Mouse (Mus musculus): ENCODE measurements around the gene Itpa.
A peak's percentile ranks its signal among the peaks of the same experiment; 100 is the strongest.
"Not testable (repeated sequence)": the region's sequence is repeated elsewhere in the genome, so short reads cannot be mapped to it uniquely, and the experiment has no call there.

The Itpa gene

DNA sequence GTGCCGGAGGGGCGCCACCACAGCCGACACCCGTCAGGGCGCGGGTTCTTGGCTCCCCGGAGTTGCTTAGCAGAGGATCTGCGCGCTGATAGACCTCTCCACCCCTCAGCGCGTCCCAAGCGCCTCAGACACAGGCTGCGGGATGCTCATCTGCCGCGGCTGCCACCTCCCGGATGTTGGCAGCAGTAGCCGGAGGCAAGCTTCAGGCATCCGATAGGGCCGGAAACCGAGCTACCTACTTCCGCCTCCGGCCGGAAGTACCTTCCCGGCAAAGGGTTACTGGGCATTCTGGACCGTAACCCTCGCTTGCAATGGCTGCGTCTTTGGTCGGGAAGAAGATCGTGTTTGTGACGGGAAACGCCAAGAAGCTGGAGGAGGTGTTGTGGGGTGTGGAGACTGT is at the start of gene Itpa:
Gene Itpa (plus strand): TSS at position 52 of the 400 bp plus-strand sequence.
- peak; percentile 87 for DNase-seq

DNA sequence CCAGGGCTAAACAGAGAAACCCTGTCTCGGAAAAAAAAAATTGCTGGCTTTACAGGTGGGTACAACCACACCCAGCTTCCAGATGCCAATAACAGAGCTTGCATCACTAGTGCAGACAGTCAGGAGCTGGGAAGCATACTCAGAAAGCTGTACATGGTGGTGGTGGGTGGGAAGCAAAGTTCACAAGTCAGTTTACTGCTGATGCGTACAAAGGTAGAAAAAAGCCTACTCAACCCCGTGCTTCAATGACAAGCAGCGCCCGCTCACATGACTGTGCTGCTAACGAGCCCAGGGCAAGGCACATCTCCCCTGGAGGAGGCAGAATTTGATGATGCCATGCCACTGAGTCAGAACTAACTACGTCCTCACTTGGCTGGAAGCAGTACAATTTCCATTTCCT is 48.4 kb upstream of the Itpa start:
- no peak for DNase-seq

DNA sequence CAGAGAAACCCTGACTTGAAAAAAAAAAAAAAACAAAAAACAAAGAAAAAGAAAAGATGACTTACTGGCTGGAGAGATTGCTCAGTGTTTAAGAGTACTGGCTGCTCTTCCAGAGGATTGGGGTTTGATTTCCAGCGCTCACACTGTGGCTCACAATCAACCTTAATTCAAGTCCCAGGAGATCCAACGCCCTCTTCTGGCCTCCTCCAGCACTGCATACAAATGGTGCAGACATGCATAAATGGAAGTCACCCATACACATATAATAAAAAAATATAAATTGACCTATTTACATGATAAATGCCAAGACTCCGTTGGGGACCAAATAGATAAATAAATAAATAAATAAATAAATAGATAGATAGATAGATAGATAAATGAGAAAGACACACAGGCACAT is 39.0 kb upstream of the Itpa start:
- no peak for DNase-seq

DNA sequence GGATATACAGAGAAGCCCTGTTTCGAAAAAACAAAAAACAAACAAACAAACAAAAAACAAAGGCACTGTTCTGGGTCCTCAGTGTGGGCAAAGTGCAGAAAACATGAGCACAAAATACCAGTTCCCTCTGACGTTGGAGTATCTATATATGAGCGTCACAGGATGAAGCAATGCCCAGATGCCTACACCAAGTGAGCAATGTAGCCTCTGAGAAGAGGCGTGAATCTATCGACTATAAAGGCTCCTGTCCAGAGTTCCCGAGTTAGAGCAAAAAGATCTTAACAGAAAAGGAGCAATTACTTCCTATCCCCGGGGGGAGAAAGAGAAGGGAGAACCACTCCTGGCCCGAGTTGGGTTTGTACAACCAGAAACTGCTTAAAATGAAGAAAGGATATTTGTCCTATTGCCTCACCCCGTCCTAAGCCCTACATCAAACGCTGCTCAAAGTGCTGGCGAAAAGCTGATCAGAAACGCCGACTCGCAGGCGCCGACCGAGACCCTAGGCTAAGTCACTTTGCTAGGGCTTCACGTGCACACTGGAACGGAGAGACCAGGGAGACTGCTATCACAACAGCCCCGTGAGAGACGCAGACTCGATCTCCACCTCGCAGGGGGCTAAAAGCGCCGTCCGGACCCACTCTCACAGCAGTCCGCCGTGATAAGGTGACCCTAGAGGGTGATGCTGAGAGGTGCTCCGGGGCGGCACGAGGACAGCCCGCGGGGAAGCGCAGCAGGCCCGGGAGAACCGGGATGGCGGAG is 38.2 kb upstream of the Itpa start:
- peak; percentile 20 for DNase-seq

DNA sequence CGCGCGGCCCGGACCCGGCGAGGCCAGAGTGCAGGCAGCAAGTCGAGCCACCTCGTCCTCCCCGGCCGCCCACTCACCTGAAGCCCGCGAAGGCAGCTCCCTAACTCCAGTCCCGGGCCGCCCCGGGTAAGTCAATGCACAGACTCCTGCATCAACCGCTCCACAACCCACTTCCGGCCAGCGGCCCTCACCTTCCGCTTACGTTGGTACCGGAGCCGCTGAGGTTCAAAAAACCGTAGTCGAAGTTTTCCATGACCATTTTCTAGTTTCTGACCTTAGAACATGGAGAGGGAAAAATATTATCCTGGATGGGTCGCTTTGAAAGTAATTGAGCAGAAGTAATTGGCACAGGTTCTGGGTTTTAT is 37.6 kb upstream of the Itpa start, which contains the start of the genes Fastkd5 and Ubox5:
Gene Fastkd5 (minus strand): TSS at position 189 of the 365 bp plus-strand sequence.
Gene Ubox5 (minus strand): TSS at position 200 of the 365 bp plus-strand sequence.
- peak; percentile 87 for DNase-seq

DNA sequence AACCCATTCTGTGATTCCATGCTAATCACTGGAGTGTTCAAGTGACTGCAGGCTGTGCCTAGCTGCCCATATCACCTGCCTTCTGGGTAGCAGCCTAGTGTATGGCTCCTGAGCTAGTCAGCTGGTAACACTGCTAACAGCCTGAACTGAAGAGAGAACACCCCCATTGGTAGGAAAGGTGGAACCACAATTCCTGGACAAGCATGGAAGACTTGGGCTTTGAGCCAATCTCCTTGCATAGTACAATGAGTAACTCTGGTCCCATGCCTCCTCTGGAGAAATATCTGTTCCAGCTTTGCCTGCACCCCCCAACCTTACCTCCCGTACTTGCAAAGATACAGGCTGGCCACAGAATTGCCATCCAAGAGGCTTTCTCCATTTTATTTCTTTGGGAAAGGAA is 35.0 kb upstream of the Itpa start:
- no peak for DNase-seq

DNA sequence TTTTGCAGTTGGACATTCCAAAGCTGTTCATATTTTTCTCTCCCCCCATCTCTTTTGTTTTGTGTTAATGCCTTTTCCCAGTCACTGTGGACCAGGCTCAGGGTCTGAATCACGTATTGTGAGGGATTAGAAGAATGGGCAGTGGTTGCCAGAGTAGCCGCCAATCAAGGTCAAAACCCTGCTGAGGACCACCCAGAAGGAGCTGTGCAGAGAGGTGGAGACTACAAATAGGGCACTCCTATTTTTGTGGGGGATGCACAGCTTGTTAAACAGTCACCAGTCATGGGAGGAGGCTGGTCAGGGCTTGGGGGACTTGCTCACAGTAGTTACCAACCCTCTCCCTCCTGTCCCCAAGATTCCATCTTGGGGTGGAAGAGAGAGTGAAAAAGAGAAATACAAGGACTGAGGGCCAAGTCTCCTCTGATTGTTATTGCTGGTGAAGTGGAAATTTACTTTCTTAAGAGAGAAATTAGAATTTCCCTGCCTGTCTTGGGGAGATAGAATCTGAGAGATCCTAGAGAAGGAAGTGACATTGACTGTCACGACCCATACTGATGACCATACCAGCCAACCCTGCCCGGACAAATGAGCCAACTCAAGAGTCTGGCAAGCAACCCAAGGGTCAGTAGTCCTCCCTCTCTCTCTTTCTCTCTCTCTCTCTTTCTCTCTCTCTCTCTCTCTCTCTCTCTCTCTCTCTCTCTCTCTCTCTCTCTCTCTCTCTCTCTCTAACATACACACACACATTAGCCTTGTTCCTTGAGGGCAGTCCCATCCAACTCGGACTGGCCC is 34.3 kb upstream of the Itpa start:
- DNase-seq, result no peak

DNA sequence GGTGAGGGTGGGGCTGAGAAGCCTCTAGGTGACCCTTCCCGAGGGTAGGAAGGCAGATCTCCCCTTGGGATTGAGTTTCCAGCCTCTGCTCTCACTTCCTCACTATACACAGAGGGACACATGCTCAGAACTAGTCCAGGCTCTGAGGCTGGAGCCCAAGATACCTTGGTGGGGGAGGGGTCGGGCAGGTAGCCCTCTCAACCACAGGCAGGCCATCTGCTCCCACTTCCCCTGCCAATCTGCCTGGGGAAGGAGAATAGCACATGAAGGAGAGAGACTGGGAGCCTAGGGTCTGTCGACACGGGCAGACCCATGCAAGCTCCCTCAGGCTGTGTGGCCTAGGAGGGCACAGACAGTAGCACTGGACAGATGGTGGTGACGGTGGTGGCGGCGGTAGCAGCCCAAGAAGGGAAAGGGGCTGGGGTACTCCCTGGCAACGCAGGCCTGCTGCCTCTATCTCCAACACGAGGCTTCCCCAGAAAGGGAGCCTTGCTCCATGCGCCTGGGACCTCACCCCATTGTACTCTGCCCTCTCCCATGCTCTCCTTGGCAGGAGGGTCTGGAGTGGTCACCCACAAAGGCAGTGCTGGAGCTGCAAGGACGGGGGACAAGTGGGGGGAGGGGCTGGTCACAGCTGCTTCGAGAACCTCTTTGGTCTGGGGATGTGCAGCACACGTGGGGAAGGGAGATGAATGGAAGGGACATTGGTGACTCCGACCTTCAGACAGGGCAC is 33.2 kb upstream of the Itpa start:
- no peak for DNase-seq

DNA sequence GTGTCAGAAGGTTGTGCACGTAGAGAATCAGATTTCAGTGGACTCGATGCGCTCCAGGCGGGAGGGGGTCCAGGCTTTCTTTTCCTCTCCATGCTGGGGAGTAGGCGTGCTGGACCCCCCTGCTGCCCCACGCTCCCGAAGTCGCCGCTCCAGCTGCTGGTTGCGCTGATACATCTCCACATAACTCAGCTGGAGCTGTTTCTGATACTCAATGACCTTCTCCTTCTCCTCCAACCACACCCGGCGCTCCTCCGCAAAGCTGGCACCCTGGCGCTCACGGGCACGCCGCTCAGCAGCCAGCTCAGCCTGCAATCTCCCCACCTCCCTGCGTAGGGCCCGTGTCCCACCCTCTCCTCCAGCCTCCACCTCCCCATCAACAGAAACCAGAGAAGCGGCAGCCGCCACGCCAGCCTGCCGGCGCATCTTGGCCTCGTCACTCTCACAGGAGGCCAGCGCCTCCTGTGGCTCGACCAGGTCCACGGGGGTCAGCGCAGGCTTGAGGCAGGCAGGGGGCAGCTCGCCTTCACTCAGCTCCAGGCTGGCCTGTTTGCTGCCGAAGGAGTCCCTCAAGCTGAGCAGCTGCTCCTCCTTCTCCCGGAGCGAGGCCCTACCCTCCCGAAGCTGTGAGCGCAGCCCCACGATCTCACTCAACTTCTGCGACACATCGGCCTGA is 32.5 kb upstream of the Itpa start:
- DNase-seq, result peak; percentile 46

DNA sequence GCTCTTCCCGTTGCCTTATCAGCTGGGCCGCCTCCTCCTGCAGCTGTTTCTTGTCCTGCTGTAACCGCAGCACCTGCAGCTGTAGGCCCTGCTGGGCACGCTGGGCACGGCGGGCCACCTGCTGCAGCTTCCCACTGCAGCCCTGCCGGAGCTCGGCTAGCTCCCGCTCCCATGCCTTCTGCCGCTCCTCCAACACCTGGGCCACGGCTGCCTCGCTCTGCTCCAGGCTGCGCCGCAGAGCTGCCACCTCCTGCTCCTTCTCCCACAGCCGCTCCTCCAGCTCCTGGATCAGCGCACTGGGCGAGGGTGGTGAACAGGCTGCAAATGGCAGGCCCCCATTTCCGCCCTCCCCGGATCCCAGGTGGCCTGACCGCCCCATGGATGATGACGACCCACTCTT is 31.6 kb upstream of the Itpa start:
- peak; percentile 84 for DNase-seq

DNA sequence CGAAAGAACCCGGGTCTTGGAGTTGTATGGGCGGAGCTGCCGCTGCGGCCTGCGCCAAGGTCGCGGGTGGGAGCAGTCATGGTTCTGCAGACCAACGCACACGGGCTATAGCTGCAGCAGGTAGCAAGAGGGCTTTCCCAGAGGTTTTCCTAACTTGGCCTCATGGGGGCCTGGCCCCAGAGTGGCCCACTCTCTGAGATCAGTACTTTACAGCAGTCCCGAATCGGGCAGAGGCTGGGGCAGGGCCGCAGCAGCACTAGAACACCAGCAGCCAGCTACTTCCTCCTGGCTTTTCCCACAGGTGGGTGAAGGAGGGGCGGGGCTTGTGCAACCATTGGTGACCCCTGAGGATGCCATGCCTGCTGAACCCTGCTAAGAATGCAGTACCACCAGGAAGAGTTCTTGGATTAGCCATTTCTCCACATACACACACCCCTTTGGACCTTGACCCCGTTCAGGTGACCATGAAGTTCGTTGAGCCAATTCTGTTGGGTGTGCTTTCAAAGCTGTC is 29.3 kb upstream of the Itpa start:
- DNase-seq, result no peak

DNA sequence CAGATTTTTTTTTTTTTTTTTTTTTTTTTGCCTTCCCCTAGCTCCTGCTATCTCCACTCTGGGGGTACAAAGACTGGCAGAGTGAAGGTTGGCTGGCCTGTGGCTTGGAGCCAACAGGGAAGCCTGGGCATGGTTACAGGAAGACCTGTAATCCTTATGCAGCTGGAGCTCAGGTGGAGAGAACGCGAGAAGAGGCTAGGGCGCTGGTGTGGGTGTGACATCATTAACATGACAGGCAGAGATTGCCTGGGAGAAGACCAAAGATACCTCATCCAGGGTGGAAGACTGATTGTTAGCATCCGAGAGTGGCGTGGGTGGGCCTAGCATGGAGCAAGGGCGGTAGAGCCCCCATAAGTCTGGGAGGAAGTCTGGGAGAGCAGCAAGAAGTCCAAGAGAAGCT is 28.1 kb upstream of the Itpa start:
- DNase-seq, result no peak

DNA sequence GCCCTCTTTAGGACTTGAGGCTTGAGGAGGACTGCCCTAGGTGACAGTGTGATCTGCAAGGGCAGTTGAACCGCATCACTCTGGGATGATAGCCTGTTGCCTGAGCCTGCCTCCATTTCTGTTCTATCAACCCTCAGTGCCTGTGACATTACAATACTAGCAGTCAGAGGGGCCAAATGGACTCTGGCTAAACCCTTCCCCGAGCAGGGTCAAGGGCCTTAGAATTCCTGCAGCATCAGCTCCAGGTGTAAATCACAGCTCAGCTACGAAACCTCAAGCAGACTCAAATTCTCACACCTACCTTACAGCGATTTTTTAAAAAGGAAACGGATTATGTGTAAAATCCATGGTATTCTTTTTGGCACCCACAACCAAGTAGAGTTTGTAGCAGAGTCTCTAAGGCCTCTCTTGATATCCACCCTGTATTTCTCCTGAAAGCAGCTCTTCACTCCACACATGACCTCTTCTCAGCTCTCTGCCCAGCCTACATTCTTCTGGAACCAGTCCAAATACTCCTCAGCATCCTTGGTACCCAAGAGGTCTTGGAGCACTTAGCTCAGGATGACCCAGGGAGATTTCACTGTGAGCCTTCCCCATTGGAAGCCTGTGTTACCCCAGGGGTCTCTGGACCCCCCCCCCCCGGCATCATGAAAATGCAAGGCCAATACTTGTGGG is 25.9 kb upstream of the Itpa start:
- DNase-seq, result no peak

DNA sequence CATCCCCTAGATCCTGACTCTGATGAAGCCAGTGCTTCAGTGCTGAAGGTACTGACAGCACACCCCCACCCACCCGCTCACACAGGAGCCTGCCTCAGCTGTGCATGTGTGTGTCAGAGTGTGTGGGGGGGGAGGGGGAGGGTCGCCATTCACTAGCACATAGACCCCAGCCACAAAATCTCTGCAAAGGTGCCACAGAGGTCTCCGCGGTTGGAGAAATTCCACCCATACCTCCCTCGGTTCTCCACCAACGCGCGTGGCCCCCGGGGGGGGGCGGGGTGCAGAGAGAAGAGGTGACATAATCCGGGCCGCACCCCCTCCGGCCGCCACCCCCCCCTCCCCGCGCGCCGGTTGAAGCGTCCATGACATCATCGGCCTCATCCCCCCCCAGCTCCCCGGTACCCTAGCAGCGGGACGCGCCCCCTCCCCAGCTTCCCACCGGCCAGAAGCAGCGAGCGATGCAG is 25.2 kb upstream of the Itpa start:
- DNase-seq, result peak; percentile 32

DNA sequence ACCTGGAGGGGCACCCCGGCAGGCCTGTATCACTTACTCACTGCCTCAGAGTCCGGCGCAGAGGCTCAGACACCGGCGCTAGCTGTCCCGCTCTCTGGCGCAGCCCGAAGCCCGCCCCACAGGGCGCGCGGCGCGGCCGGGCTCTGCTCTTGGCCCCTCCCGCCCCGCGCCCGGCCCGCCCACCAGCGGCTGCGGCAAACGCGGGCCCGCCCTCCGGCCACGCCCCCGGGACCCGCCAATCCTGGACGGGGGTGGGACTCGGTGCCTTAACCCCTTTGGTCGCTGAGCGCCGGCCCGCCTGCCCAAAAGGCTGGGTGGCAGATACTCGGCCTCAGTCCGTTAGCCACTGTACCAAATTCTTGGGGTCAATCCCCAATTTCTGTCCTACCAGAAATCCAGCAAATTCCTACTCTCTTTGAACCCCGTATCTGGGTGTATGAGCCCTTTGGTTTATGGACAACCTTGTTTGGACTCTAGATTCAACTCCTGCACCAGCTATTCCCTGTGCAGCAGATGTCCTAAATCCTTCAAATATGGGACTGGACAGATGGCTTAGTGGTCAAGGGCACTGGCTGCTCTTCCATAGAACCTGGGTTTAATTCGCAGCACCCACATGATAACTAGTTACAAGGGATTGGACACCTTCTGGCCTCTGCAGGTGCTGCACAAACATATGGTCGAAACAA is 24.6 kb upstream of the Itpa start, which contains the start of gene Lzts3:
Gene Lzts3 (minus strand): TSS at position 120 of the 686 bp plus-strand sequence.
- DNase-seq, result peak; percentile 93

DNA sequence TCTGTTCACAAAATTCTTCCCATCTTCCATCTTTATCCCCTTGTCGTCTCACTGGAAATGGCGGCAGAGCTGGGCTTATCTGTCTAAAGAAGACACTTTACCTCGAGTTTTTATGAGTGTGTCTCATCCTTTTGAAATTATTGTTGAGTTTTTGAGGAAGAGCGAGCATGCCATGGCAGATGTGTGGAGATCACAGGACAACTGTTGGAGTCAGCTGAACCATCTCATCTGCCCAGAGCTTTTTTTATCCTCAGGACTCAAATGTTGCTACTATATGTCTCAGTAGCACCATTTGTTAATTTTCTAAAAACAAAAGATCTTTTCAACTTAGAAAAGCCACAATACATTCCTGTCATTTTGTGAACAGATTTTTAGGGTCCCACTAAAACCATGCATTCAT is 22.2 kb upstream of the Itpa start:
- no peak for DNase-seq

DNA sequence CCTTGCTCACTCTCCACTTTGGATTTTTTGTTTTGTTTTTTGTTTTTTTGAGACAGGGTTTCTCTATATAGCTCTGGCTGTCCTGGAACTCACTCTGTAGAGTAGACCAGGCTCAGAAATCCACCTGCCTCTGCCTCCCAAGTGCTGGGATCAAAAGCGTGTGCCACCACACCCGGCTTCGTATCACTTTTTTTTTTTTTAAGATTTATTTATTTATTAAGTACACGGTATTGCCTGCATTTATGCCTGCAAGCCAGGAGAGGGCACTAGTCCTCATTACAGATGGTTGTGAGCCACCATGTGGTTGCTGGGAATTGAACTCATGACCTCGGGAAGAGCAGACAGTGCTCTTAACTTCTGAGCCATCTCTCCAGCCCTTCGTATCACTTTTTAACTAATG is 18.4 kb upstream of the Itpa start:
- not testable (repeated sequence) for DNase-seq

DNA sequence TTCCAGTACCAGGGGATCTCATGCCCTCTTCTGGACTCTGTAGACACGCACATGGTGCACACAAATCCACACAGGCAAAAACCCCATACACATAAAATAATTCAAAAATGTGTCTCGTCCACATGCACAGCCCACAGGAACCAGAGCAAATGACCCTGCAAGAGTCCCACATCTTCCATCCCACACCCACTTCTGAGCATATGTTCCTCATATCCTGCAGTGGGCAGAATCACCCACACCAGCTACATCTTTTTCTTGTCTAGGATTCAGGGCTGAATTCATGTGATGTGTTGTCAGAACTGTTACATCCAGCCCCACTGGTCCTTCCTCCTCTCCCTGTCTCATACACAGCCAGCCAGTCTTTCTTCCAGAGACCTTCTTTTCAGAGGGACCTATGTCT is 14.1 kb upstream of the Itpa start:
- no peak for DNase-seq

DNA sequence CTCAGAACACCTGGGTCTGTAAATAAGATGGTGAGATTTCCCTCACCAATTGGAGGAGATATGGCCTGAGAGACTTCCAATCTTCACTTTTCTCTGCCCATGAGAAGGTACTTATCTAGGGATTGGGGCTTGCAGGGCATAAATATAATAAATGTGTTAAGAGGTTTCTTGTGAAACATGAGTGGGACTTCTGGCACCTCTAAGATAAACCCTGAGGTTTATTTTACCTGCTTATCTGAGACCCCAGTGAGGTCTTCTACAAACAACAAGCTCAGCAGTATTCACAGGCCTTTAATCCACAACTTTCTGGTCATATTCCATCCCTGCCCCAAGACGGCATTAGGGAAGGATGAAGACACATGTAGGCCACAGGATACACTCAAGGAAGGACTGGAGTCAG is 13.7 kb upstream of the Itpa start:
- no peak for DNase-seq

DNA sequence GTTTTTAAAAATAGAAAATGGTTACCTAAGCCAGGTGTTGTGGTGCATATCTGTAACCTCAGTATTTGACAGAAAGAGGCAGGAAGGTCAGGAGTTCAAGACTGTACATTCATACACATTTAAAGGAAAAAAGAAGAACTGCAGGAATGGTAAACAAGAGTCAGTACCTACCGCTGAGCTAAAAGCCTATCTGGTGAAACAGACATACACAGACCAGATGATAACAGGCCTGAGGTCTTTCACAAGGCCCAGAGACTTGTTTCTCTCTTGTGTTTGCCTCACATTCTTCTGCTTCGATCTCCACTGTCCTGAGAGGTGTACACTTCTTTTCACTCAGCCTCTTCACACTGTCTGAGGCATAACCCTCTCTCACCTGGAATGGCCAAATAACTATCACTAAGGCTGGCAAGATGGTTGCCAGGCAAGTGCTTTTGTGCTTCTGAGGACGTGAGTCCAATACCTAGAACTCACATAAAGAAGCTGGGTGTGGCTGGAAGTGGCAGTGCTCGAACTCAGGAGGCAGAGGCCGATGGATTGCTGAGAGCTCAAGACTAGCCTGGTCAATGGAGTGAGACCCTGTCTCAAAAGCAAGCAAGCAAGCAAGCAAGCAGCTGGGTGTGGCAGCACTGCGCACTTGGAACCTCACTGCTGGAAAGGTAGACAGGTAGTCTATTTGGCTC is 11.6 kb upstream of the Itpa start:
- no peak for DNase-seq

DNA sequence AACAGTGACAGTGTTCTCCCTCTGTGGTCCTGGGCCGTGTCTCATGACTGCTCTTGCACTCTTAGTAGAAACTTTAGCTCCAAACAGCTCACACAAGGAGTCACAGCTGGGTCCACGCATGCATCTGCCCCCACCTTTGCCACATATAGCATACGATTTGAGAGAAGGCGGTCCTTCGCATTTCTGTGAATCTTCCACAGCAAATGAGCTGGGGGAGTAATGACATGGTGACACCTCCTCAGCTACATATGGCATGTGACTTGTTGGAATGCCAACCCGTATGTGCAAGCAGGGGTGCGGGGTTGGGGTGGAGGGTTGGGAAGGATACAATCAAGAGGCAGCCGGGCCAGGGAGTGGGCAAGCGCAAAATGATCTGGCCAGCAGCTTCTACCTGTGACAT is 10.9 kb upstream of the Itpa start:
- no peak for DNase-seq
